Mouse (Mus musculus) right cerebral cortex, postnatal 14 days (tissue): ENCODE measurements around the gene Abhd8.
A peak's percentile ranks its signal among the peaks of the same experiment; 100 is the strongest.

Experiments
- DNase-seq: peaks from one replicate; pipeline ENCODE4 v3.0.0; 2022

Abhd8 gene

DNA sequence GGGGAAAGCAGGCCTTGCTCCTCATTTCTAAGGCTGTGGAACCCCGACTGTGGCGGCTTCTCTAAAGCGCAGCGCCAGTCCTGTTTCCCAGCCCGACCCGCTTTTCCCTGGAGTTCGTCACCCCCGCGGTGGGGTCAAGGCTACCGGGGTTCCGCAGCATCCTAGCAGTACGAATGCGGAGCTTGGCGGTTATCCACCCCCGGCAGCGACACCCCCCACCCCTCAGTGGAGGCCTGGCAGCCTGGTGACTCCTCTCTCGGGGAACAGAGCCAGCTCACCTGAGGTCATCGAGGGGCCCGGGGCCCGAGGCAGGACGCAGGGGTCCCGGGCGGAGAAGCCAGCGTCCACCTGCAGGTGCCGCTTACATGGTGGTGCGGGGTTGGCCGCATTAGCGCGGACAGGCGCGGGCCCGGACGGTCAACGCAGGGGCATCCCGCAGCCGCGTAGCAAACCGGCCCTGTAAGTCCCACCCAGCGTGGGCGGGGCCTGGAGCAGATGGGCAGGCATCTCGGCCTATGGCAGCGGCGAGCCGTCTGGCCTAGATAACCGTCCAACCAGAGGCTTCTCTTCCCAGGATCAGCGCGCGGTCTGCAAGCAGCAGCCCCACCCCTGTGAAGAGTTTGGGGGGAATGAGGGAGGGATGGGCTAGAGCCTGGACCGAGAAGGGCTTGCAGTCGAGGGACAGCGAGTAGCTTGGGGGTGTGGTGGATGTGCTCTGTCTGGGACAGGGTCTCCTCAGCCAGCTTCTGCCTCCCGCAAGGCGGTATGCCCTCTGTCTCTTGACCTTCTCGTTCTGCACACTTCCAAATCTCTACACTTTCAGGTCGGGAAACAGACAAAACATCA is at the start of gene Abhd8:
Gene Abhd8, minus strand, starts transcription at position 468 of the 846 bp plus-strand sequence.
- peak; percentile 98 for DNase-seq

GRCm38 (mm10) chr8:71511644-71512043 is 48.2 kb upstream of the Abhd8 start, which contains the start of gene Plvap:
TSS of gene Plvap (minus strand) at chr8:71511752.
- DNase-seq = no peak

- DNase-seq = no peak
These were observed 45.9 kb upstream of the Abhd8 start for GRCm38 (mm10) chr8:71509316-71509715.

GRCm38 (mm10) chr8:71507589-71508104 is 44.2 kb upstream of the Abhd8 start:
- DNase-seq = peak; percentile 87

- DNase-seq = no peak
These were observed 42.5 kb upstream of the Abhd8 start for GRCm38 (mm10) chr8:71505979-71506378.

DNA sequence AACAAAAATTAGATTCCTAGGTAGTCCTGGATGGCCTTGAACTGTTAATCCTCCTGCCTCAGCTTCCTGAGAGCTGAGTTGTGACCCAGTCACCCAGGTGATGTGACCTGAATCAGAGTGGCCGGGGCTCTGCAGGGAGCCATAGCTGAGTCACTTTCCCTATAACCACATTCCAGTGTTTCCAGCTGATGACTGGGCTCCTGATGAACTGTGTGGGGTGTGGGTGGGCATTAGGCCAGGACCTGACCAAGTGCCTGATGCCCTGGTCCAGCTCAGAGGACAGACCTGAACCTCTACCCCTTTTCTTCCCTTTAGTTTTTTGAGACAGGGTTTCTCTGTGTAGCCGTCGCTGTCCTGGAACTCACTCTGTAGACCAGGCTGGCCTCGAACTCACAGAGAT is 41.9 kb upstream of the Abhd8 start:
- no peak for DNase-seq

DNA sequence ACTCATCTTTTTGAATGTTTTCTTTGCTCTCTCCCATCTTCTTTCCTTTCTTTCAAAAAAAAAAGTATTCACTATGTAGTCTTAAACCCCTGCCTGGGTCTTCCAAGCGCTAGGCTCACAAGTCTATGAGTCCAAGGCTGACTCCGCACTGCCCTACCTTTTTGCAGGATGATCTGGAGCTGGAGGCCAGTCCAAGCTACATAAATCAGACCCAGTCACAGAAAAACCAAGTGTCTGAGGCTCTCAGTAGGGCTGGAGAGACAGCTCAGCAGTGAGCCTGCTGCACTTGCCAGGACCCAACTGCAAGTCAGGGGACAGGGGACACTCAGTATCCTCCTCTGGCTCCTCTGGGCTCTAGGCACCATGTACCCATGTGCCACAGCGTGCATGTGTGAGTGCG is 40.9 kb upstream of the Abhd8 start:
- DNase-seq = no peak

DNA sequence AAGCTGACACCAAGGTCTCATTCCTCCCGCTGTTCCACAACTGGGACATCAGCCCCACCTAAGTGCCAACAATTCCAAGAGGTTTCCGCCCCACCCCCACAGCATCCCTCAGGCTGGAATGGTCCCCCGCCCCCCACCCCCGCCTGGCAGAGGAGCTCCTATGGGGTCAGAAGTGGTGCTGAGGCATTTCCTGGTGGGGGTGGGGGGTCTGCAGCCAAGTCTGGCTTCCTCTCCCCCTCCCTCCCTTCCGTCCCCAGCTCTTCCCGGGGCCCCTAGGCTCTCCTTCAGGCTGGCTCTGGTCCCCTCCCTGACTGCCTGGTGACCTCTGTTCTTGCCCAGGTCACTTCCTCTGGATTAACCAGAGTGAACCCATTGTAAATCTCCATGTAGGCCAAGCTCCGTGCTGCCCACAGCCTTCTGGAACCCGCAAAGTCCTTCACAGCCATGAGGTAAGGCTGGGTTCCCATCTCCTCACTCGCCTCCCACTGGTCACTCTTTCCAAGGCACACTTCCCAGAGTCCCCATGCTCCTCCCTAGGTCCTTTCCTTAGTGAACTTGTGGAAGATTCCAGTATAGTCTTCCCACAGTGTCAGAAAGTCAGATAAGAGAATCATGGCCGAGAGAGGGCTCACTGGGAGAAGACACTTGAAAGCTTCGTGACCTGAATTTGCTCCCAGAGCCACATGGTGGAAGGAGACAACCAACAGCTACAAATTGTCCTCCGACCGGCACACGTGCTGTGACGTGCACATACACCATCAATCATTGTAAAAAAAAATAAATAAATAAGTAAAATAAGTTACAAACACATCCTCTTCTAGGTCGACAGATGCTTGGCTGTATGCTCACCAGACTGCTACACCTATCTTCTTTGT is 35.6 kb upstream of the Abhd8 start:
- no peak for DNase-seq

GRCm38 (mm10) chr8:71497881-71498501 is 34.5 kb upstream of the Abhd8 start:
- DNase-seq = no peak

- no peak for DNase-seq
These were observed 33.7 kb upstream of the Abhd8 start for GRCm38 (mm10) chr8:71497077-71497645.

DNA sequence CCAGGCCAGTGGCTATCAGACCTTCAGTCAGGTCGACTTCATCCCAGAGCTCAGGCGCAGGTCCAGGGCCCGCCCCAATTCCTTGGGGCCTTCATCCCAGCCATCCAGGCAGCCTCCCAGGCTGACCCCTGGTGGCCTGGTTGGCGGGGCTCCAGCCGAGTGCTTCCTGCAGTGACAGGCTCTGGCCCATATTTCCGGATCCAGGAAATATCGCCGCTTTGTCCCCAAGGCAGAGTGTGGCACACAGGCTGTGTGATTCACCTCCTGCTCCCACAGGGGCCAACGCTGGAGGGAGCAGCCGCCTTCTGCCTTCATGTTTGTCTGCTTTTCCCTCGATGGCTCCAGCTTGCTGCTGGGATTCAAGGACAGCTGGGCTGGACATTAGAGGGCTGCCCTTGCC is 33.0 kb upstream of the Abhd8 start:
- DNase-seq = peak; percentile 61

DNA sequence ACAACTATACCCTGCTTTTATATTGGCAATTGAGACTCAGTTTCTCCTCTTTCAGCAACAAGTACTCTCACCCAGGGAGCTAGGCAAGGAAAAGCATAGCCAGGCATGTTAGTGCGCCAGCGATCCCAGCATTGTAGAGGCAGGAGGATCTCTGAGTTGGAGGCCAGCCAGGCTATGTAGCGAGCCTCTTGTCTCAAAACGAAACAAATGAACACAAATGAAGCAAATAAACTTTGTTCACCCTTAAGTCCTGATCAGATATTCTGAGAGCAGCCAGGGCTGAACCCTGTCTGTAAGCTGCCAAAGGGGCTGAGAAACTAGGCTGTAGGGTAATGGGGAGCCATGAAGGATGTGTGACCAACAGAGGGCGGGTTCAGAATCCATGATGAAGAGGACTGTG is 32.4 kb upstream of the Abhd8 start:
- DNase-seq = no peak

GRCm38 (mm10) chr8:71495039-71495438 is 31.6 kb upstream of the Abhd8 start:
- peak; percentile 87 for DNase-seq

DNA sequence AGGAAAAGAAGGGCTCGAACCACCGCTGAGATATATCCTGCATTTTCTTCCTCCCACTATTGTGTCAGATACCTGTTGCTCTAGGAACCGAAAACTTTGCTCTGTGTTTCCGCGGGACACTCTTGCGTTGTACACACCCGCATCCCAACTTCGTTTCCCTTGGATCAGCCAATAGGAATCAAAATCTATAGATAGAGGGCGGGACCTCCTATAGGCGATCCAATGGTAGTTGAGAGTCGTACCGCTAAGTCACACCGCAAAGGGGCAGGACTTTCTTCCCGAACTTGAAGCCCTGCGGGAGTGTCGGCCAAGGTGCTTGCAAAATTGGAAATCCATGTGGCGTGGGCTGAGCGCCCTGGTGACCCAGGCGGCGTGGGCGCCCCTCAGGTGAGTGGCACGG is 25.0 kb upstream of the Abhd8 start:
- peak; percentile 68 for DNase-seq

DNA sequence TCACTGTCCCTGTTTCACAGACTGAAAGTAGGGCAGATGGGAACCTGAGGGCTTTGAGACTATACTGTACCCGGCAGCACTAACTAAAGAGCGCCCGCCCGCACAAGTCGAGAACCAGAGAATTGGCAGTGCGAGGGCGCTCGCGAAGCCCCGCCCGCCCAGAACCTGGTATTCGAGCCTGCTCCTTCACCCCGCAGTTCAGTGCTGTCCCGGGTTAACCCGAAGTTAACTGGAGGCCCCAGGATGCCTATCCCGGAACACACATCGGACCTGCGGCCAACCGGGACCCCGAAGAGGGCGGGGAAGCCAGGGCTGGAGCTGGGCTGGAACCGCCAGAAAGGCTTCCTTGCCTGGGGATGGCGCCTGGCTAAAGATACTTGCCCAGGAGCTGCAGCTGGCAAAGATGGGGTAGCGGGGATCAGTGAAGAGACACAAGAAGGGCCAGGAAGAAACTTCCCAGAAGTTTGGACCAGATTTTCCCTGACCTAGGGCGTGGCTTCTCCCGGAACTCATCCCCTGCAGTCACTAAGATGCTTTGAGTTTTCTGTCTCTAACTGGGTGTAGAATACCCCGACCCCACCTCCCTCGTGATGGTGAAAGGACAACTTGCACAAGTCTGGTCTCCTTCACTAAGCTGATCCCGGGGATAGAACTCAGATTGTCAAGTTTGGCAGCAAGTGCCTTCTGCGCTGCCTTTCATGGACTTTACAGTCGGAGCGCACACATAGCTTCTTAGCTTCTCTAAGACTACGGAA is 24.4 kb upstream of the Abhd8 start, which contains the start of gene Gtpbp3:
Gene Gtpbp3, plus strand, starts transcription at position 413 of the 755 bp plus-strand sequence.
- peak; percentile 74 for DNase-seq

DNA sequence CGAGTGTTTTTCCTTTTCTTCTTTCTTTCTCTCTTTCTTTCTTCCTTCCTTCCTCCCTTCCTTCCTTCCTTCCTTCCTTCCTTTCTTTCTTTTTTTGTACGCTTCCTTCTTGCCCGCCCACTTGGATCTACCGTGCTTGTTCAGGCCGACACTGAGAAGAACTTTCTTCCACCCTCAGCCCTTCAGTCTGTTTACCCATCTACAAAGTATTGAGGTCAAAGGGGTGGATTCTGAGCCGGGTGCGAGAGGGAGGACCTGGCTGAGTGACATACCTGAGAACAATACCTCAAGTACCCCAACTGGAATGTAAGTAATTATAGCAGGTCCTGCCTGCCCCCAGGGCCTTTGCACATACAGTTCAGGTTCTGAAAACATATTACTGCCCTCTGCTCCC is 22.7 kb upstream of the Abhd8 start:
- DNase-seq = no peak

GRCm38 (mm10) chr8:71485142-71486135 is 22.0 kb upstream of the Abhd8 start, which contains the start of gene Ano8:
TSS of gene Ano8 (minus strand) at chr8:71485963.
- DNase-seq = peak; percentile 87

DNA sequence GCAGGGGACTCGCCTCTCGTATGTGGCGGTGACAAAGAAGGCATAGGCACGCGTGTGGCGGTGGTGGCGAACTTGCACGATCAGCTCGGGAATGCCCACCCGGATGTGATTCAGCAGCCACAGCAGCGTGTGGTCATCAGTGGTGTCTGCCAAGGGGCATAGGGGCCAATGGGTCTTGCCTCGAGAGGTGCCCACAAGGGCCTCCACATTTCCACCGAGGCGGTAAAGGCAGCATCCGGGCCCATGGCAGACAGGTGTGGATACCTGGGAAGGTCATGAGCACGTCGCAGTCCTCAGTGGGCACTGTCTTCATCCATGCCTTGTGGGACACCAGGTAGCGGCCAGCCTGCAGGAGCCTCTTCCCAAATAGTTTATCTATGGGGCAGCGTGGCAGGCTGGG is 21.3 kb upstream of the Abhd8 start:
- no peak for DNase-seq

- no peak for DNase-seq
These were observed 20.5 kb upstream of the Abhd8 start for GRCm38 (mm10) chr8:71483932-71484331.

DNA sequence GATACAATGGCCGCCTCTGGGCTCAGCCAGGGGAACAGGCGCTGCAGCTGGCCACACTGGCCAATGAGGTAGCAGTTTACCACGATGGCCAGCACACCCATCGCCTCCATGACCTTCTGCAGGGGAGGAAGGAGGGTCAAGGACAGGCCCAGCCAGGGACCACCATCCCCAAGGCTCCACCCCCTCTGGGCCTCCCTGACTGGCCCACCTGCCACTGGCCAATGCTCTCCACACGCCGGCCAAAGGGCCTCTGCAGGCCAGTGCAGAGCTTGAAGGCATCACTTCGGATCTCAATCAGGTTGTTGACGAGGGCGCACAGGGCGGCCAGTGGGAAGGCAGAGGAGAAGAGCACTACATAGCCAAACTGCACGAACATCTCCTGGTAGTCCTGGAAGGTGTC is 15.5 kb upstream of the Abhd8 start:
- DNase-seq = no peak
